Mouse (Mus musculus): Measurements from ENCODE around the gene Qrich2.
"Not testable (repeated sequence)": the region's sequence is repeated elsewhere in the genome, so short reads cannot be mapped to it uniquely, and the experiment has no call there.

Qrich2 gene

GRCm38 (mm10) chr11:116466141-116466540 lies at the start of gene Qrich2:
Qrich2 (minus strand) TSS chr11:116466241.
- no peak for DNase-seq

- DNase-seq, result no peak
Measured at GRCm38 (mm10) chr11:116515330-116516020, 49.4 kb upstream of the Qrich2 start.

GRCm38 (mm10) chr11:116513531-116514038 lies 47.5 kb upstream of the Qrich2 start:
- DNase-seq, result no peak

- no peak for DNase-seq
Measured at GRCm38 (mm10) chr11:116512987-116513386, 46.9 kb upstream of the Qrich2 start.

GRCm38 (mm10) chr11:116512154-116512553 lies 46.1 kb upstream of the Qrich2 start:
- no peak for DNase-seq

- DNase-seq, result no peak
Measured at GRCm38 (mm10) chr11:116511301-116511868, 45.3 kb upstream of the Qrich2 start.

- DNase-seq, result no peak
Measured at GRCm38 (mm10) chr11:116508689-116509088, 42.6 kb upstream of the Qrich2 start.

GRCm38 (mm10) chr11:116506151-116506875 lies 40.3 kb upstream of the Qrich2 start:
- no peak for DNase-seq

GRCm38 (mm10) chr11:116505573-116505972 lies 39.5 kb upstream of the Qrich2 start:
- no peak for DNase-seq

GRCm38 (mm10) chr11:116504516-116504915 lies 38.5 kb upstream of the Qrich2 start:
- DNase-seq, result no peak

GRCm38 (mm10) chr11:116501005-116501746 lies 35.1 kb upstream of the Qrich2 start:
- DNase-seq, result peak; percentile 18

GRCm38 (mm10) chr11:116499018-116499417 lies 33.0 kb upstream of the Qrich2 start:
- no peak for DNase-seq

GRCm38 (mm10) chr11:116498596-116498995 lies 32.6 kb upstream of the Qrich2 start:
- no peak for DNase-seq

GRCm38 (mm10) chr11:116497313-116497712 lies 31.3 kb upstream of the Qrich2 start:
- DNase-seq, result no peak

- no peak for DNase-seq
Measured at GRCm38 (mm10) chr11:116494474-116495174, 28.6 kb upstream of the Qrich2 start.

GRCm38 (mm10) chr11:116493795-116494252 lies 27.8 kb upstream of the Qrich2 start, which contains the start of gene Prpsap1:
Prpsap1 (minus strand) TSS chr11:116494202.
- peak; percentile 63 for DNase-seq

- no peak for DNase-seq
Measured at GRCm38 (mm10) chr11:116493191-116493590, 27.1 kb upstream of the Qrich2 start.

GRCm38 (mm10) chr11:116492507-116492906 lies 26.5 kb upstream of the Qrich2 start:
- not testable (repeated sequence) for DNase-seq

- no peak for DNase-seq
Measured at GRCm38 (mm10) chr11:116491338-116491737, 25.3 kb upstream of the Qrich2 start.

- peak; percentile 93 for DNase-seq
Measured at GRCm38 (mm10) chr11:116490232-116491107, 24.4 kb upstream of the Qrich2 start.

- DNase-seq, result peak; percentile 63
Measured at GRCm38 (mm10) chr11:116489771-116490231, 23.8 kb upstream of the Qrich2 start.
